Mouse (Mus musculus): ENCODE results near the gene Gm3629.
"Not testable (repeated sequence)": the region's sequence is repeated elsewhere in the genome, so short reads cannot be mapped to it uniquely, and the experiment has no call there.

GRCm38 (mm10) chr14:6606436-6606835 is 16.0 kb upstream of the Gm3629 start:
- not testable (repeated sequence) for TF ChIP-seq CTCF (IDR thresholded peaks at IDR 0.05; ENCODE audit: borderline replicate concordance, control insufficient read depth, extremely low read depth, insufficient read depth, low read length, poor library complexity); POLR2A (IDR thresholded peaks at IDR 0.05; ENCODE audit: control insufficient read depth, extremely low read depth, insufficient read depth, low read length, poor library complexity)

Data from thymus, adult 2 months (tissue).